In genomic region chr3:81028361-81028760, GRCm38 (mm10) we compare ENCODE assay signal across 22 mouse cellular contexts. TPM values are rescaled to one million over a fixed set of nuclear protein-coding genes. Genes with fewer than 3 reads are reported as not detected.
DNase-seq lines count a peak whose midpoint lies in the region; ATAC-seq and TF ChIP-seq lines count a peak whose summit lies in the region.
"Had no signal": no experiment of that assay in that cellular context is flagged by ENCODE, and none has a peak within 500 bp of the region (broad histone marks: within the 10 kb centered on the region; RNA-seq: fewer than 3 reads in every experiment).

No protein-coding gene starts in this region.

- intact Hi-C loops in left cerebral cortex, postnatal 14 days (cut with DNase I), result no loop called here

- CTCF ChIA-PET in Patski (lab: Charles Lee), result no interaction called here

- in situ Hi-C loops in Patski (cut with MboI; ENCODE audit: low pct_unique_long_range_greater_than_20kb), result no loop called here

- POLR2A ChIA-PET in Patski (lab: Charles Lee), result interaction anchor here (0.7 kb wide), 1 partner anchor 57 kb away, joined by 4 read pairs; no protein-coding TSS in a partner anchor

- no peak for TF ChIP-seq CTCF in Patski (IDR thresholded peaks at IDR 0.05)

- H3K27me3 ChIP-seq in Patski, result no peaks in the 10 kb centered on the region
- H3K27me3 ChIP-seq: CH12.LX; embryonic facial prominence, embryonic 12.5 days; forebrain, embryonic 13.5 days; forebrain, embryonic 15.5 days had no signal

- DNase-seq in 3134 (ENCODE audit: extremely low read depth, insufficient read length, low spot score), result peak; percentile 74
- DNase-seq in 3T3-L1 (ENCODE audit: low read depth, low spot score), result peak; percentile 77
- no peak for DNase-seq in Patski (ENCODE audit: low read depth, low spot score)
- no peak for DNase-seq in left cerebral cortex, postnatal 14 days (ENCODE audit: low spot score in 2 of 2)
- no peak for DNase-seq in embryo, embryonic 10 days (ENCODE audit: low spot score)
- no peak for DNase-seq in retina, postnatal 1 day
- DNase-seq: adrenal gland, adult 2 months; adrenal gland, postnatal 10 days; adrenal gland, postnatal 25 days; cerebellum, adult 11 months; cerebellum, adult 18-20 months; cerebellum, adult 8-10 months; cerebellum, adult 9-11 months; cerebellum, postnatal 14 days; cerebellum, postnatal 36 days; forebrain, postnatal 0 days had no signal

- peak; percentile 86 for ATAC-seq in Patski
- ATAC-seq: CD4-positive, CD25-positive, alpha-beta regulatory T cell, adult 4 months; forebrain, embryonic 13.5 days; forebrain, embryonic 15.5 days; forebrain, postnatal 0 days had no signal

RNA-seq across cellular contexts. Expression of gene Pdgfc, which starts 7.9 kb away (rescaled TPM):
- polyA plus RNA-seq in Patski (2021), result 34.7 TPM
- total RNA-seq in left cerebral cortex, postnatal 14 days (2021), result 1 to 10 TPM; 6.5 TPM
- polyA plus RNA-seq: CD4-positive, CD25-positive, alpha-beta regulatory T cell, adult 4 months; G1E had no signal

Comparison
In these comparisons a context has a peak if more than half of its experiments do, and no peak if none do; other contexts are left out.
1. DNase-seq: peak in 3134 (single experiment) and 3T3-L1 (single experiment); none in Patski (single experiment), left cerebral cortex, postnatal 14 days (0 of 2), embryo, embryonic 10 days (single experiment) and retina, postnatal 1 day (single experiment).